Mouse (Mus musculus) midbrain, embryonic 13.5 days (tissue): Measurements from ENCODE around the gene S100a10. TPM values are rescaled to one million over a fixed set of nuclear protein-coding genes. Genes with fewer than 3 reads are reported as not detected.
"Not testable (repeated sequence)": the region's sequence is repeated elsewhere in the genome, so short reads cannot be mapped to it uniquely, and the experiment has no call there.

Experiments
- ATAC-seq: fragments of 200-750 bp; cut with Nextera tagmentation; 2 replicates; pipeline ENCODE4 v1.8.0; 2017; ENCODE audit warnings: mild to moderate bottlenecking, moderate TSS enrichment, moderate library complexity
- H3K27ac ChIP-seq: fragments of 300-500 bp; sonication (generic); 2 replicates; pipeline ENCODE4 v1.5.1; 2015; ENCODE audit warnings: inconsistent platforms, mild to moderate bottlenecking, moderate library complexity
- H3K27me3 ChIP-seq: fragments of 300-500 bp; sonication (generic); 2 replicates; pipeline ENCODE4 v1.6.1; 2015; ENCODE audit warnings: mild to moderate bottlenecking, inconsistent platforms
- H3K36me3 ChIP-seq: fragments of 300-500 bp; sonication (generic); 2 replicates; pipeline ENCODE4 v1.6.1; 2015; ENCODE audit warnings: mild to moderate bottlenecking, inconsistent platforms
- H3K4me1 ChIP-seq: fragments of 300-500 bp; sonication (generic); replicated peaks from 2 replicates; pipeline ENCODE4 v1.6.1; 2015; ENCODE audit warnings: inconsistent platforms
- H3K4me2 ChIP-seq: fragments of 300-500 bp; sonication (generic); replicated peaks from 2 replicates; pipeline ENCODE4 v1.6.1; 2015; ENCODE audit warnings: moderate library complexity, mild to moderate bottlenecking, inconsistent platforms
- H3K4me3 ChIP-seq: fragments of 300-500 bp; sonication (generic); replicated peaks from 2 replicates; pipeline ENCODE4 v1.5.1; 2015; ENCODE audit warnings: mild to moderate bottlenecking, inconsistent platforms
- H3K9ac ChIP-seq: fragments of 300-500 bp; sonication (generic); replicated peaks from 2 replicates; pipeline ENCODE4 v1.6.1; 2015; ENCODE audit warnings: mild to moderate bottlenecking, inconsistent platforms
- H3K9me3 ChIP-seq: fragments of 300-500 bp; sonication (generic); 2 replicates; pipeline ENCODE4 v1.6.1; 2016; ENCODE audit warnings: mild to moderate bottlenecking, inconsistent platforms
- WGBS: fragments of 180-500 bp; shearing (Covaris S2); methylation state at CpG from one replicate; pipeline ENCODE4 v1.1.7; 2015; 5-methylcytosine and 5-hydroxymethylcytosine counted together
- polyA plus RNA-seq: library from polyadenylated mRNA; unstranded; fragments of >200 nt; fragmentation: Nextera tagmentation; extraction: Ambion mirVana; gene quantifications from 2 replicates; pipeline ENCODE4 v1.2.1, GENCODE M21; 2015

Gene S100a10
- polyA plus RNA-seq, 1 experiment from 2014 or later = 93.2 TPM

DNA sequence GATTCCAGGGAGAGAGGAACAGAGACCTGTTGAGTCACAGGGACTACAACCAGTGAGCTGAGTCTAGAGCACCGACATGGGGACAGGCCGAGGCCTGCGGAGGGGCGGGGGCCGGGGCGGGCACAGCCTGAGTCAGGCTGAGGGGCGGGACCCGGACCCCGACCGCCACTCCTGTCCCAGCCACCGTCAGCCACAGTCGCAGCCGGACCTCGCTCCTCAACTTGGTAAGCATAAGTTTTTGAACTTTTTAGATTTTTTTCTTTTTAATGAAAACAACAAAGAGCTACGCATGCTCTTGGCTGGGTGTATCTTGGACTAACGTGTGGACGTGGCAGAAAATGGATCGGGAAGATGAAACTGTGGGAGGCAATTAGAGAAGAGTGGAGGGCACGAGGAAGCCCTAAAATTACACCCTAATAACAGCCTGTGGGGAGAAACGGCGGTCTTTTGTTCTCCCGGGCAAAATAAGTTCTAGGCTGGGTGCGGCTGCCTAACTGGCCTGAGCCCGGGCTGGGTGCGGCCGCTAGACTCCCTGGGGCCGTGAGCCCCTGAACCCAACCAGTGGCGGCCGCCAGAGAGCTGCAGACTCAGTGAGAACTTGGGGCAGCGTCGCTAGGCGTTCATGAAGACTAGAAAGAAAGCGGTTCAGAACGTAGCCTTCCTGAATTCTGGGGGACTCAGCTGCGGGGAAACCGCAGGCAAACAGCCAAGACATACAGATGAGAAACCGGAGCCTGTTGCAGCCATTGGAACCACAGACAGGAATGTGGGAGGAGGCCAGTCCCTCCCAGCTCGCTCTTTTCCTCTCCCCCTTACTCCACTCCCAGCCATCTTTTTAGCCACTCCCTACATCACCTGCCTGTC lies 34.3 kb upstream of the S100a10 start, which contains the start of gene S100a11:
Gene S100a11, plus strand, starts transcription at position 159 of the 864 bp plus-strand sequence.
- Histone ChIP-seq H3K36me3 (no peaks in the 10 kb centered on the region), H3K27me3 (peaks cover 6% of the 10 kb centered on the region; the same call in 1 of the 2 replicates), H3K4me2 (peak within 1 kb of the TSS; percentile 78), H3K4me3 (peak within 1 kb of the TSS; percentile 46), H3K9ac (peak within 1 kb of the TSS; percentile 69), H3K9me3 (no peaks in the 10 kb centered on the region), H3K4me1 (peaks cover 10% of the 10 kb centered on the region), H3K27ac (no peak within 1 kb of the TSS; the same call in 1 of the 2 replicates)
- WGBS = under 1% methylated on average over 38 of the region's 38 CpGs
- ATAC-seq = peak; percentile 95

DNA sequence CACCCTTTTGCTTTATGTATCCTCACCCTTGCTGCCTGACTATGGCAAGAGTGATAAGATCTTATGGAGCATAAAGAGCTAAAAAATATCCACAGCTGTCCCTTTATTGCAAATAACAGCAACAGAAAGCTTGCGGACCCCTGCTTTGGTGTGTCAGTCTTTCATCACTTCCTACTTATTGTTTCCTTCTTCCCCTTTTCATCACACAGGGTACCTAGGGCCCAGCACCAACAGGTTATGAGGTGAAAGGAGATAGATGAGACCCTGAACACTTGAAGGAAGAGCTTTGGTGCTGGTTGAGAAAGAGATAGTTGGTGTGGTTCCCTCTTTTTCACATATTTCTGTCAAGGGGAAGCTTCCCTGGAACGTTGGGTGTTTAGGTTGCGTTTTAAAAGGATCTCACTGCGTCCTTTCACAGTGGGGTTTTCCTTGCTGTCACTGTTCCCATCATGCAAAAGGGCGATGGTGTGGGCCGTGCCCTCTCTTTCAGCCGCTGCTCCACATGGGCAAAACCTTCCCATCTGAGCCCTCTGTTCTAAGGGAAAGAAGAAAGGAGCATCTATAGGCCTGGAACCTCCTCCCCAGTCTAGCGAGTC lies 33.3 kb upstream of the S100a10 start:
- H3K4me2 ChIP-seq = peak overlapping the region; percentile 78; the same call in 1 of the 2 replicates
- no peak overlapping the region for H3K27ac ChIP-seq
- 90% methylated on average over 8 of the region's 8 CpGs for WGBS
- H3K4me1 ChIP-seq = peaks cover 10% of the 10 kb centered on the region
- ATAC-seq = no peak
- H3K4me3 ChIP-seq = no peak overlapping the region
- peaks cover 6% of the 10 kb centered on the region; the same call in 1 of the 2 replicates for H3K27me3 ChIP-seq
- no peak overlapping the region for H3K9ac ChIP-seq
- no peaks in the 10 kb centered on the region for H3K9me3 ChIP-seq
- H3K36me3 ChIP-seq = no peaks in the 10 kb centered on the region

DNA sequence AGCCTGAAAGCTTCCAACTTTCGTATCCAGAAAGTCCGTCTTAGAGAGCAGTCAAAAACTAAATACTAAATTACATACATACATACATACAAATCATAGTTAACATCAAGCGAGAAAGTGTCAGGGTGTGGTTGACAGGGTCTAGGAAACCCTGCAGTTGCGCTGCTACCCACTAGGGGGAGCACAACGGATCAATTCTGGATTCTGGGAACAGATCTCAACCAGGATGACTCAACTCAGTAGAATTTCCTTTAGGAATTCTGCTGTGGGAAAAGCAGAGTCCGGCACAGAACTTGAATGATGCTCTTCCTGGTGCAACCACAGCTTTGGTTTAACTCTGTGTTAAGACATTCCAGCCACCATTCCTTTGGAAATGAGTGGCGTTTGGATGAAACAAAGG lies 32.3 kb upstream of the S100a10 start:
- Histone ChIP-seq H3K4me2 (no peak overlapping the region), H3K27me3 (peaks cover 6% of the 10 kb centered on the region; the same call in 1 of the 2 replicates), H3K27ac (no peak overlapping the region), H3K9ac (no peak overlapping the region), H3K4me3 (no peak overlapping the region), H3K36me3 (no peaks in the 10 kb centered on the region), H3K4me1 (peaks cover 10% of the 10 kb centered on the region), H3K9me3 (no peaks in the 10 kb centered on the region)
- ATAC-seq = no peak
- 41% methylated on average over 7 of the region's 7 CpGs for WGBS

DNA sequence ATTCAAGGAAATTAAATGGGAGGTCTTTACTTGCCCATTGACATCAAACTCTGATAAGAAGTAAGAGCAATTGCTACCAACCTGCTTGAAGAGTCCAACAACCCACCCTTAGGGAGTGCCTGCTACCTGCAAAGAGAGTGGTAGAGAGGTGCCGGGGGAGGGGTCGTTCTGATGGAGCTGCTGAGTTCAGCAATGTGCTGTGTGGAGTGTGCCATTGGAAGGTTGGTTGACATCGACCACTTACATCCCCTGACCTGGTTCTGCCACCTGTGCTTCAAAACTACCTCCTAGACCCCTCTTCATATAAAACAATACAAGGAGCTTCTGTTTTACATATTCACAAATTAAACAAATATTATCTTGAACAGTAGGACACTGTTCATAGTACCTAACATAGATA lies 27.6 kb upstream of the S100a10 start:
- Histone ChIP-seq H3K4me2 (no peak overlapping the region), H3K9ac (no peak overlapping the region), H3K4me3 (no peak overlapping the region), H3K27me3 (no peaks in the 10 kb centered on the region), H3K9me3 (no peaks in the 10 kb centered on the region), H3K27ac (no peak overlapping the region), H3K36me3 (no peaks in the 10 kb centered on the region), H3K4me1 (no peaks in the 10 kb centered on the region)
- ATAC-seq = no peak
- 91% methylated on average over 3 of the region's 3 CpGs for WGBS

GRCm38 (mm10) chr3:93528807-93529206 lies 26.1 kb upstream of the S100a10 start:
- no peak for ATAC-seq
- WGBS = 88% methylated on average over 5 of the region's 5 CpGs

DNA sequence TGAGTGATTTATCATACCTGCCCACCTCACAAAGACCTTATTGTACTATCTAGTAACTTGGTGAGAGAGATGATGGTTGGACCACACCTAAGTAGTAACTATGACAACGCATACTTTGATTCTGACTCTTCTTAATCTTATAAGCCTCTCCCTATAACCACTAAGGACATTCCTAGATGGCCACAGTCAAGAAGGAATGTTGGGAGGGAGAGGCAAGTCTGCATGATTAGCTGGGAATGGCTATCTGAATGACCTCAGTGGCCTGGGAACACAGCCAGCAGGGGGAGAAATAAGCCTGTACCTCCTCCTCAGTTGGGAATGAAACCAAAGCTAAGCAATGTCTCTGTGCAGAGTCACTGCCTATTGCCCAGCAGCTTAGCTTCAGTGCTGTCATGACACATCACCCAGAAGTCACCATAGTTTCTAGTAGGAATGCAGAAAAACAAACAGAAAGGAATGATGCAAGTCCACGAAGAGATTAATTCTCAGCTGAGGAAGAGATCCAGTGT lies 17.8 kb upstream of the S100a10 start:
- no peaks in the 10 kb centered on the region for H3K4me1 ChIP-seq
- 56% methylated on average over 2 of the region's 2 CpGs for WGBS
- ATAC-seq = no peak
- H3K4me2 ChIP-seq = no peak overlapping the region
- no peaks in the 10 kb centered on the region for H3K9me3 ChIP-seq
- H3K9ac ChIP-seq = no peak overlapping the region
- H3K27ac ChIP-seq = no peak overlapping the region
- no peaks in the 10 kb centered on the region for H3K36me3 ChIP-seq
- no peaks in the 10 kb centered on the region for H3K27me3 ChIP-seq
- H3K4me3 ChIP-seq = no peak overlapping the region

More at GRCm38 (mm10) chr3:93528807-93529206, 26.1 kb upstream of the S100a10 start:
- H3K36me3 ChIP-seq = no peaks in the 10 kb centered on the region
- H3K4me1 ChIP-seq = no peaks in the 10 kb centered on the region
- H3K27me3 ChIP-seq = no peaks in the 10 kb centered on the region
- no peak overlapping the region for H3K4me2 ChIP-seq
- H3K27ac ChIP-seq = no peak overlapping the region
- no peak overlapping the region for H3K9ac ChIP-seq
- no peaks in the 10 kb centered on the region for H3K9me3 ChIP-seq
- H3K4me3 ChIP-seq = no peak overlapping the region

GRCm38 (mm10) chr3:93538486-93538885 lies 16.4 kb upstream of the S100a10 start:
- Histone ChIP-seq H3K9ac (no peak overlapping the region), H3K9me3 (no peaks in the 10 kb centered on the region), H3K27ac (no peak overlapping the region), H3K4me2 (no peak overlapping the region), H3K4me3 (no peak overlapping the region), H3K27me3 (no peaks in the 10 kb centered on the region), H3K36me3 (no peaks in the 10 kb centered on the region), H3K4me1 (no peaks in the 10 kb centered on the region)
- no peak for ATAC-seq
- whole genome bisulfite sequencing = 93% methylated on average over 2 of the region's 2 CpGs

DNA sequence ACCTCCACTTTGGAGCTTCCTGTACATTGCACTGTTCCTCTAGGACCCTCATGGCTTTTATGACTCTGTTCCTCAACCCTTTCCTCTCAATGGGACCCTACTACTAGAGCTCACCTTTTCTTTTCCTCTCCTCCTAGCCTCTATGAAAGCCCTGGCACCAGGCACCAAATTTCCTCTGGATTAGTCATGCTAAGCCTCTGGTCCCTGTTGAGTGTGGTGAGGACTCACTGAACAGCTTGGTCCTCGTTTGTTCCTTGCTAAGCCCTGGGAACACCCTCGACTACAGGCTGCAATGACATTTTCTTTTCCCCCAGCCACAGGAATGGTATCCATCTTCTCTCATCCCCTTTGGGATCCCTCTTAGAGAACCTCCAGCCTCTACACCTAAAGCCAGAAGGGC lies 13.4 kb upstream of the S100a10 start:
- Histone ChIP-seq H3K9ac (no peak overlapping the region), H3K4me1 (no peaks in the 10 kb centered on the region), H3K4me3 (no peak overlapping the region), H3K9me3 (no peaks in the 10 kb centered on the region), H3K4me2 (no peak overlapping the region), H3K27me3 (no peaks in the 10 kb centered on the region), H3K27ac (no peak overlapping the region), H3K36me3 (no peaks in the 10 kb centered on the region)
- WGBS = 64% methylated on average over 2 of the region's 2 CpGs
- no peak for ATAC-seq

- H3K4me2 ChIP-seq, ATAC-seq, H3K4me1 ChIP-seq, H3K36me3 ChIP-seq, H3K9me3 ChIP-seq, H3K27me3 ChIP-seq, H3K4me3 ChIP-seq, H3K27ac ChIP-seq, H3K9ac ChIP-seq: not testable (repeated sequence)
- 87% methylated on average over 6 of the region's 6 CpGs for WGBS
Observed at GRCm38 (mm10) chr3:93544170-93544569, 10.7 kb upstream of the S100a10 start.

DNA sequence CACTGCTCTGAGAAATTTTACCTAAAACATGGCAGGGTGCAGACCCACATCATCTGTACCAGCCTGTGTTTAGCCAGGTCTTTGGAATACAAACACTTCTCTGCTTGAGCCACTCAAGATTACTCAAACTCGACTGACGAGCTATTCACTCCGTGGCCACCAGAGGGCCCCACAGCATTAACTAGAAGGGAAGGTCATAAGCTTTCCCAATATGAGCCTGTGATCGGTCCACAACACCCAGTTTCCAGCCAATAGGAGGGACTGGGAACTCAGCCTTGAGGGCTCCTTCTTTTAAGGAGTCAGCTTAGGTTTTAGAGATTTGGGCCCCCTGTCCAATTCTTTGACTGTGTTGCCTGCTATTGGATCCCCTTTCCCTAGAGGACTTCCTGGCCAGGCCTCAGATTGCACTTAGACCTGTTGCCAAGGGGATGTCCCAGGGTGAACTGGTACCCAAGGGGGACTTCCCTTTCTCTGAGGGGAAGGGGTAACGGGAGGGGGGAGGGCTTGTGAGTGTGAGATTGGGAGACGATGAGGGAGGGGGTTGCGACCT lies 7.7 kb upstream of the S100a10 start:
- 34% methylated on average over 7 of the region's 7 CpGs for WGBS
- H3K27me3 ChIP-seq = no peaks in the 10 kb centered on the region
- H3K9ac ChIP-seq = no peak overlapping the region
- no peak overlapping the region for H3K27ac ChIP-seq
- no peaks in the 10 kb centered on the region for H3K36me3 ChIP-seq
- H3K9me3 ChIP-seq = no peaks in the 10 kb centered on the region
- no peak overlapping the region for H3K4me2 ChIP-seq
- no peak overlapping the region for H3K4me3 ChIP-seq
- H3K4me1 ChIP-seq = no peaks in the 10 kb centered on the region
- ATAC-seq = peak; percentile 65

DNA sequence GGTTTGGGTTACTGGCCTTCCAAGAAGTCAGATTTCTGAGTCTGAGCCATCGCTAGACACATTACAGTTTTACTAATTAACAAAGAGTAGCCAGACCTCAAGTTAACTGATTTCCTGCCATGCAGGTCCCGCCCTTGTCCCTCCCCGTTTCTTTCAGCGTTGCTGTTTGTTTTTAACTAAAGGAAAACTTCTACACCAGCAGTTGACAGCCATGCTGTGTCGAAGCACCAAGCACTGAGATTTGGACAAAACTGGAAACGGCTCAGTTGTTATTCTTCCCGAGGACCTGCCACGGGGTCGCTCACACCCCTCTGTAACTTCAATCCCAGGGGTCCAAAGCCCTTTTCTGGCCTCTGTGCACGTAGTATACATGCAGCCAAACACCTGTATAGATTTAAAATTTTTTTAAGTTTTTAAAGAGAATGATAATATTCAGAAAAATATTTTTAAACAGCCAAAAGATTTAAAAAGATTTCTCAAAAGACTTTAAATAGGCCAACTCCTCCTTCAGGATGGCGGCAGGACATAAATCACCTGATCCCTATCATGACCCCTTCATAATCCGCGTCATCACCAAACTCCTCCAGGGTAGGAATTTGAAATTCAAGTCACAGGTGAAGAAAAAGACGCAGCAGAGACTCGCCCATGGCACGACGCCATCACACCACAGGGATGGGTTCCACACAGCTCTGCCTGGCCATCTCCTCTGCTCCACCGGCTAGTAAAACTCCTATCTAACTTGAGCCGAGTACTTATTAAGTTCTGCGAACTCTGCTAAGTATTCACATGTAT lies 6.9 kb upstream of the S100a10 start:
- no peak overlapping the region for H3K9ac ChIP-seq
- ATAC-seq = no peak
- H3K4me1 ChIP-seq = no peaks in the 10 kb centered on the region
- no peak overlapping the region for H3K27ac ChIP-seq
- no peaks in the 10 kb centered on the region for H3K36me3 ChIP-seq
- no peak overlapping the region for H3K4me2 ChIP-seq
- H3K4me3 ChIP-seq = no peak overlapping the region
- H3K27me3 ChIP-seq = no peaks in the 10 kb centered on the region
- H3K9me3 ChIP-seq = no peaks in the 10 kb centered on the region
- 89% methylated on average over 20 of the region's 20 CpGs for WGBS
